Mouse (Mus musculus) liver, embryonic 11.5 days (tissue): ENCODE results near the gene Sgca. TPM values are rescaled to one million over a fixed set of nuclear protein-coding genes. Genes with fewer than 3 reads are reported as not detected.

Experiments
- ATAC-seq: fragments of 200-750 bp; cut with Nextera tagmentation; replicated peaks from 2 replicates; pipeline ENCODE4 v1.8.0; 2017; ENCODE audit warnings: moderate number of reproducible peaks, mild to moderate bottlenecking, moderate TSS enrichment, moderate library complexity; ENCODE audit not compliant: low FRiP score
- DNase-seq: peaks from one replicate; pipeline ENCODE4 v3.0.0-alpha.2; 2017; ENCODE audit warnings: low spot score
- H3K27ac ChIP-seq: fragments of 300-500 bp; sonication (generic); 2 replicates; pipeline ENCODE4 v1.5.1; 2014; ENCODE audit warnings: mild to moderate bottlenecking, low read depth, low read length, control low read depth
- H3K27me3 ChIP-seq: fragments of 300-500 bp; sonication (generic); replicated peaks from 2 replicates; pipeline ENCODE4 v1.6.1; 2014; ENCODE audit warnings: low read length, mixed read lengths; ENCODE audit not compliant: control insufficient read depth, insufficient read depth
- H3K36me3 ChIP-seq: fragments of 300-500 bp; sonication (generic); 2 replicates; pipeline ENCODE4 v1.6.1; 2014; ENCODE audit warnings: mild to moderate bottlenecking, low read length, moderate library complexity, mixed read lengths; ENCODE audit not compliant: control insufficient read depth, insufficient read depth
- H3K4me1 ChIP-seq: fragments of 300-500 bp; sonication (generic); replicated peaks from 2 replicates; pipeline ENCODE4 v1.6.1; 2014; ENCODE audit warnings: low read length, mixed read lengths; ENCODE audit not compliant: control insufficient read depth, insufficient read depth
- H3K4me2 ChIP-seq: fragments of 300-500 bp; sonication (generic); 2 replicates; pipeline ENCODE4 v1.6.1; 2014; ENCODE audit warnings: mild to moderate bottlenecking, control low read depth, moderate library complexity
- H3K4me3 ChIP-seq: fragments of 300-500 bp; sonication (generic); 2 replicates; pipeline ENCODE4 v1.5.1; 2014; ENCODE audit warnings: low read depth, low read length, control low read depth
- H3K9ac ChIP-seq: fragments of 300-500 bp; sonication (generic); 2 replicates; pipeline ENCODE4 v1.6.1; 2014; ENCODE audit warnings: low read depth, low read length, control low read depth
- H3K9me3 ChIP-seq: fragments of 300-500 bp; sonication (generic); 2 replicates; pipeline ENCODE4 v1.6.1; 2016; ENCODE audit warnings: low read length, inconsistent platforms, mixed read lengths; ENCODE audit not compliant: control insufficient read depth
- whole genome bisulfite sequencing: fragments of 180-500 bp; shearing (Covaris S2); extraction: QIAGEN DNeasy Blood & Tissue Kit; methylation state at CpG from one replicate; pipeline ENCODE4 v1.1.7; 2014; 5-methylcytosine and 5-hydroxymethylcytosine counted together
- polyA plus RNA-seq: library from polyadenylated mRNA; unstranded; fragments of >200 nt; fragmentation: Nextera tagmentation; extraction: Ambion mirVana; gene quantifications from 2 replicates; pipeline ENCODE4 v1.2.1, GENCODE M21; 2014

Gene Sgca
- polyA plus RNA-seq, 1 experiment from 2014 or later: 0.30 TPM

- no peak overlapping the region for H3K9ac ChIP-seq
- no peaks in the 10 kb centered on the region for H3K9me3 ChIP-seq
- no peak overlapping the region for H3K4me3 ChIP-seq
- H3K4me2 ChIP-seq: no peak overlapping the region
- H3K36me3 ChIP-seq: no peaks in the 10 kb centered on the region
- WGBS: 55% methylated on average over 2 of the region's 2 CpGs
- ATAC-seq: no peak
- peaks cover 44% of the 10 kb centered on the region for H3K4me1 ChIP-seq
- no peak for DNase-seq
- no peak overlapping the region for H3K27ac ChIP-seq
- H3K27me3 ChIP-seq: no peaks in the 10 kb centered on the region
Measured at GRCm38 (mm10) chr11:94986435-94986834, 10.3 kb upstream of the Sgca start.

DNA sequence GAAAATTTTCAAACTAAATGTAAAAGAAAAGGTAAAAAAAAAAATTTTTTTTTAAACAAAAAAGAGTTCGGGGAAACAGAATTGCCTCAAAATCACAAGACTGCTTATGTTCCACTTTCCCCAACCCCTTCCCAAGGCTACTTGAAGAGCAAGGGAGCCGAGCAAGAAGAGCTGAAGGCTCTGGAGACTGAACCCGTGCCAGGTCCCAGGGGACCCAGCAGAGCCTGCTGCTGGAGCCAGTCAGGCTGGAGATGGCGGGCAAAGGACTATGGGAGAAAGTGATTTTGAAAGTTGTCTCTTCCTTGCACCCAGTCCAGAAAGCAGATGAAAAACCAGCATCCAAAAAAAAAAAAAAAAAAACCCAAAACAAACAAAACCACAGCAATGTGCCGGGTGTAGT lies 9.7 kb upstream of the Sgca start:
- DNase-seq (no peak), ATAC-seq (no peak)
- H3K9me3 ChIP-seq: no peaks in the 10 kb centered on the region
- no peak overlapping the region for H3K4me2 ChIP-seq
- no peak overlapping the region for H3K4me3 ChIP-seq
- H3K4me1 ChIP-seq: peaks cover 44% of the 10 kb centered on the region
- H3K9ac ChIP-seq: no peak overlapping the region
- 73% methylated on average over 5 of the region's 5 CpGs for WGBS
- no peaks in the 10 kb centered on the region for H3K27me3 ChIP-seq
- H3K36me3 ChIP-seq: no peaks in the 10 kb centered on the region
- no peak overlapping the region for H3K27ac ChIP-seq

GRCm38 (mm10) chr11:94985140-94985539 lies 9.0 kb upstream of the Sgca start:
- Histone ChIP-seq H3K9me3 (no peaks in the 10 kb centered on the region), H3K9ac (no peak overlapping the region), H3K4me3 (no peak overlapping the region), H3K27ac (no peak overlapping the region), H3K36me3 (no peaks in the 10 kb centered on the region), H3K4me1 (peaks cover 39% of the 10 kb centered on the region), H3K27me3 (no peaks in the 10 kb centered on the region), H3K4me2 (no peak overlapping the region)
- no peak for DNase-seq
- no peak for ATAC-seq
- 50% methylated on average over 1 of the region's 1 CpGs for WGBS

GRCm38 (mm10) chr11:94979462-94980179 lies 3.5 kb upstream of the Sgca start:
- Histone ChIP-seq H3K9me3 (no peaks in the 10 kb centered on the region), H3K4me3 (peak overlapping the region; percentile 31; the same call in 1 of the 2 replicates), H3K27ac (peak overlapping the region; percentile 73), H3K4me2 (peak overlapping the region; percentile 66), H3K4me1 (peaks cover 15% of the 10 kb centered on the region), H3K9ac (peak overlapping the region; percentile 12), H3K27me3 (no peaks in the 10 kb centered on the region), H3K36me3 (no peaks in the 10 kb centered on the region)
- DNase-seq (no peak), ATAC-seq (peak; percentile 80)
- 65% methylated on average over 11 of the region's 11 CpGs for WGBS

DNA sequence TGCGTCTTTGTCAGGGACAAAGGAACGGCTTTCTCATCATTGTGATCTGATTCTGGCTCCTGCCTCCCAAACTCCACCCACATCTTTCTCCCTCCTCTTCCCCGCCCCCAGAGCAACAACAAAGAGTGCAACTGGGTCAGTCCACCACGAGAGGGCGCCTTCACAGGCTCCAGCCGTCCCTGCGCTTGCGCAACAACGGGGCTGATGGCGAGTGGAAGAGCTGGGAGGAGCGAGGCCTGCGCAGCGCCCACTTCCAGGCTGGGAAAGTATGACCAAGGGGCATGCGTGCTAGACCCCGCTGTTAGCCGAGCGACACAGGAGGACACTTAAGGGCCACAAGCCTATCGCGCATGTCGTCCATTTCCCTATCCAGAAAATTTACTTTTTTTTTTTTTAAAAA lies 2.8 kb upstream of the Sgca start:
- ATAC-seq (peak; percentile 88), DNase-seq (peak; percentile 93)
- Histone ChIP-seq H3K4me3 (peak overlapping the region; percentile 31; the same call in 1 of the 2 replicates), H3K27me3 (no peaks in the 10 kb centered on the region), H3K4me2 (peak overlapping the region; percentile 66), H3K36me3 (no peaks in the 10 kb centered on the region), H3K27ac (peak overlapping the region; percentile 73; the same call in 1 of the 2 replicates), H3K9me3 (no peaks in the 10 kb centered on the region), H3K4me1 (peaks cover 12% of the 10 kb centered on the region), H3K9ac (peak overlapping the region; percentile 12)
- under 1% methylated on average over 20 of the region's 20 CpGs for WGBS

DNA sequence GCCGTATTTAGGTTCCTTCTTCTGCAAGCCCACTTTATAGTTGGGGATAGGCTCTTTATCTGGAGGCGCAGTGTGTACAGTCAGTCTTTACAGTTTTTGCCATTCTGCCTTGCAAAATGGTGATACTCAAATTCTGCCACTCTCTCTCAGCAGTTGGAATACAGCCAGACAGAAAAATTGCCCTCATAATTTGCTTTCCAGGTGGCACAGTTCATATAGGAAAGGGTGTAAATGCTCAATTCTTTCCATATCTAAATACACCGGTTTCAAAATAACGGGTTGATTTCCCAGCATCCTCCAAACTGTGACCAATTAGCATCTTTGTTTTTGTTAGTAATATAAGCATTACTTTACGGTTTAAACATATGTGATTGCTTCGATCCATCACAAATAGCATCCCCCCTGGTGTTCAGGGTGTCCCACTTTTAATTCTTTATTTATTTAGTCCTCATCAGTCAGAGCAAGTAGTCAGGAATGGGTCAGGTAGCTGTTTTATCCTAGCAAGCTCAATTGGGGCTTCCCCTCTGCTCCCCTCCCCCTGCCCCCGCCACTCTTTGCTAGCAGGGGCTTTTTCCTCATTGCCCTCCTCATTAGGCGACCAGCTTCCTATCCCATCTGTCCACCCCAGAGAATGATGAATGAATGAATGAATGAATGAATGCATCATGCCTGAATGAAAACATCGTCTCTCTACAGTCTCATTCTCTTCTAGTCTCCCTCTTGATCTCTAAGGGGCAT lies 2.2 kb upstream of the Sgca start:
- WGBS: 49% methylated on average over 9 of the region's 9 CpGs
- no peak for ATAC-seq
- Histone ChIP-seq H3K4me3 (peak overlapping the region; percentile 31; the same call in 1 of the 2 replicates), H3K36me3 (no peaks in the 10 kb centered on the region), H3K27ac (0 out of 2 replicates have a peak overlapping the region, but pooled peaks have one; percentile 13), H3K4me2 (peak overlapping the region; percentile 66), H3K9ac (no peak overlapping the region), H3K9me3 (no peaks in the 10 kb centered on the region), H3K27me3 (no peaks in the 10 kb centered on the region), H3K4me1 (peaks cover 12% of the 10 kb centered on the region)
- no peak for DNase-seq

- Histone ChIP-seq H3K36me3 (no peaks in the 10 kb centered on the region), H3K9me3 (no peaks in the 10 kb centered on the region), H3K4me3 (no peak overlapping the region), H3K4me1 (peaks cover 12% of the 10 kb centered on the region), H3K27ac (no peak overlapping the region), H3K9ac (no peak overlapping the region), H3K27me3 (peaks cover 2% of the 10 kb centered on the region; the same call in 1 of the 2 replicates), H3K4me2 (no peak overlapping the region)
- ATAC-seq: no peak
- 78% methylated on average over 2 of the region's 2 CpGs for WGBS
- DNase-seq: no peak
Measured at GRCm38 (mm10) chr11:94974951-94975350, 1.2 kb downstream of the Sgca start.

GRCm38 (mm10) chr11:94973313-94973712 lies 2.8 kb downstream of the Sgca start:
- Histone ChIP-seq H3K9ac (no peak overlapping the region), H3K4me3 (no peak overlapping the region), H3K9me3 (no peaks in the 10 kb centered on the region), H3K4me2 (no peak overlapping the region), H3K27ac (no peak overlapping the region), H3K36me3 (no peaks in the 10 kb centered on the region), H3K4me1 (no peaks in the 10 kb centered on the region), H3K27me3 (peaks cover 2% of the 10 kb centered on the region; the same call in 1 of the 2 replicates)
- DNase-seq (no peak), ATAC-seq (no peak)
- 58% methylated on average over 4 of the region's 4 CpGs for WGBS
